10 mouse cellular contexts compared by ENCODE assay signal in genomic region chr2:158191098-158191497, GRCm38 (mm10). TPM values are rescaled to one million over a fixed set of nuclear protein-coding genes. Genes with fewer than 3 reads are reported as not detected.
A peak's percentile ranks its signal among the peaks of the same experiment; 100 is the strongest.
DNase-seq lines count a peak whose midpoint lies in the region; ATAC-seq and TF ChIP-seq lines count a peak whose summit lies in the region.
"Had no signal": no experiment of that assay in that cellular context is flagged by ENCODE, and none has a peak within 500 bp of the region (broad histone marks: within the 10 kb centered on the region; RNA-seq: fewer than 3 reads in every experiment).

No protein-coding gene starts in this region.

- H3K4me3 ChIP-seq in kidney, embryonic 16.5 days (ENCODE audit: low read length) = no peak overlapping the region
- no peak overlapping the region for H3K4me3 ChIP-seq in gastrocnemius, adult 2 months
- H3K4me3 ChIP-seq in intestine, embryonic 14.5 days (ENCODE audit: low read depth, low read length) = no peak overlapping the region
- H3K4me3 ChIP-seq in left cerebral cortex, adult 2 months = no peak overlapping the region
- no peak overlapping the region for H3K4me3 ChIP-seq in hindbrain, embryonic 16.5 days (ENCODE audit: low read length)
- H3K4me3 ChIP-seq: midbrain, embryonic 12.5 days had no signal

- intact Hi-C loops in gastrocnemius, adult 2 months (cut with DNase I) = no loop called here
- intact Hi-C loops in left cerebral cortex, adult 2 months (cut with DNase I) = no loop called here

- peaks cover 2% of the 10 kb centered on the region; the same call in 1 of the 2 replicates for H3K36me3 ChIP-seq in kidney, embryonic 16.5 days (ENCODE audit: insufficient read depth, low read length)
- H3K36me3 ChIP-seq in intestine, embryonic 14.5 days (ENCODE audit: control insufficient read depth, insufficient read depth, low read length) = no peaks in the 10 kb centered on the region
- no peaks in the 10 kb centered on the region for H3K36me3 ChIP-seq in hindbrain, embryonic 16.5 days (ENCODE audit: control insufficient read depth, insufficient read depth, low read length)
- H3K36me3 ChIP-seq: midbrain, embryonic 12.5 days had no signal

- H3K27me3 ChIP-seq in kidney, embryonic 16.5 days (ENCODE audit: insufficient read depth, low read length) = no peaks in the 10 kb centered on the region; the same call in 1 of the 2 replicates
- H3K27me3 ChIP-seq in intestine, embryonic 14.5 days (replicated peaks; ENCODE audit: control insufficient read depth, insufficient read depth, low read length) = no peaks in the 10 kb centered on the region
- H3K27me3 ChIP-seq in hindbrain, embryonic 16.5 days (replicated peaks; ENCODE audit: control insufficient read depth, insufficient read depth, low read length) = no peaks in the 10 kb centered on the region

- H3K9ac ChIP-seq in kidney, embryonic 16.5 days (replicated peaks; ENCODE audit: low read length) = no peak overlapping the region; the same call in 1 of the 2 replicates
- no peak overlapping the region for H3K9ac ChIP-seq in intestine, embryonic 14.5 days (ENCODE audit: low read length)
- no peak overlapping the region for H3K9ac ChIP-seq in hindbrain, embryonic 16.5 days (ENCODE audit: low read depth, low read length)
- H3K9ac ChIP-seq: midbrain, embryonic 12.5 days had no signal

- H3K4me2 ChIP-seq in kidney, embryonic 16.5 days (replicated peaks; ENCODE audit: low read depth, low read length) = no peak overlapping the region
- H3K4me2 ChIP-seq in intestine, embryonic 14.5 days (ENCODE audit: low read length) = no peak overlapping the region
- H3K4me2 ChIP-seq in hindbrain, embryonic 16.5 days (ENCODE audit: low read length) = no peak overlapping the region
- H3K4me2 ChIP-seq: midbrain, embryonic 12.5 days had no signal

- WGBS in kidney, embryonic 16.5 days = 58% methylated on average over 7 of the region's 7 CpGs
- 50% methylated on average over 7 of the region's 7 CpGs for WGBS in intestine, embryonic 14.5 days
- WGBS in hindbrain, embryonic 16.5 days = 57% methylated on average over 7 of the region's 7 CpGs

- peaks cover 37% of the 10 kb centered on the region for H3K4me1 ChIP-seq in kidney, embryonic 16.5 days (ENCODE audit: insufficient read depth, low read length)
- H3K4me1 ChIP-seq in intestine, embryonic 14.5 days (replicated peaks; ENCODE audit: control insufficient read depth, insufficient read depth, low read length) = peaks cover 19% of the 10 kb centered on the region
- peaks cover 20% of the 10 kb centered on the region for H3K4me1 ChIP-seq in hindbrain, embryonic 16.5 days (ENCODE audit: control insufficient read depth, insufficient read depth, low read depth, low read length)

- ATAC-seq in kidney, embryonic 16.5 days (ENCODE audit: low FRiP score, low TSS enrichment) = peak; percentile 13; the same call in 1 of the 2 replicates
- 0 out of 2 replicates have a peak, but pooled peaks have one; percentile 9 for ATAC-seq in intestine, embryonic 14.5 days (replicated peaks; ENCODE audit: low FRiP score, low TSS enrichment, low read depth)
- ATAC-seq in megakaryocyte-erythroid progenitor cell, adult 5-6 weeks (replicated peaks; ENCODE audit: low FRiP score, low TSS enrichment, poor library complexity, severe bottlenecking) = peak; percentile 38
- no peak for ATAC-seq in hindbrain, embryonic 16.5 days

- no peak for TF ChIP-seq CTCF in gastrocnemius, adult 2 months (IDR thresholded peaks at IDR 0.05)
- no peak for TF ChIP-seq CTCF in left cerebral cortex, adult 2 months (IDR thresholded peaks at IDR 0.05)

- H3K9me3 ChIP-seq in kidney, embryonic 16.5 days (ENCODE audit: low read length) = no peaks in the 10 kb centered on the region
- no peaks in the 10 kb centered on the region for H3K9me3 ChIP-seq in intestine, embryonic 14.5 days (ENCODE audit: control insufficient read depth, low read length)
- no peaks in the 10 kb centered on the region for H3K9me3 ChIP-seq in hindbrain, embryonic 16.5 days (ENCODE audit: control insufficient read depth, low read length)
- H3K9me3 ChIP-seq: midbrain, embryonic 12.5 days had no signal

- no peak overlapping the region for H3K27ac ChIP-seq in kidney, embryonic 16.5 days (ENCODE audit: low read length)
- H3K27ac ChIP-seq in gastrocnemius, adult 2 months = peak overlapping the region; percentile 25
- H3K27ac ChIP-seq in intestine, embryonic 14.5 days (ENCODE audit: low read depth) = no peak overlapping the region
- no peak overlapping the region for H3K27ac ChIP-seq in left cerebral cortex, adult 2 months
- no peak overlapping the region for H3K27ac ChIP-seq in hindbrain, embryonic 16.5 days (ENCODE audit: low read depth, low read length)
- H3K27ac ChIP-seq: midbrain, embryonic 12.5 days had no signal

- DNase-seq in kidney, adult 11 months = no peak
- DNase-seq in gastrocnemius, adult 2 months = peak; percentile 84
- DNase-seq in intestine, embryonic 14.5 days (ENCODE audit: low spot score) = no peak
- no peak for DNase-seq in right cerebral cortex, postnatal 25 days
- DNase-seq in left cerebral cortex, adult 2 months (ENCODE audit: extremely low spot score in 1 of 2, low spot score in 2 of 2) = no peak
- DNase-seq: left cerebral cortex, postnatal 4 days had no signal

RNA-seq across cellular contexts. Expression of gene D630003M21Rik, which starts 37.9 kb away (rescaled TPM):
- polyA plus RNA-seq in kidney, embryonic 16.5 days (2015; fragmentation: Nextera tagmentation; extraction: Ambion mirVana) = 8.3 and 9.0 TPM in 2 replicates
- total RNA-seq in gastrocnemius, adult 2 months (2021) = 1 to 10 TPM; 1.2 to 2.2 TPM
- 1.5 and 1.8 TPM in 2 replicates for polyA plus RNA-seq in intestine, embryonic 14.5 days (2014; fragmentation: Nextera tagmentation; extraction: Ambion mirVana)
- not detected in 2 replicates for total RNA-seq in megakaryocyte-erythroid progenitor cell, adult 5-6 weeks (2014; fragmentation: Nextera tagmentation)
- not detected in 2 replicates for total RNA-seq in megakaryocyte-erythroid progenitor cell, adult 5-6 weeks (2017)
- total RNA-seq in left cerebral cortex, adult 2 months (2021) = 1 to 10 TPM; 3.5 to 3.7 TPM
- 1.9 and 2.1 TPM in 2 replicates for polyA plus RNA-seq in hindbrain, embryonic 16.5 days (2015; fragmentation: Nextera tagmentation; extraction: Ambion mirVana)

RNA-seq across cellular contexts. Expression of gene Tgm2, which starts 44.9 kb away (rescaled TPM):
- polyA plus RNA-seq in kidney, embryonic 16.5 days (2015; fragmentation: Nextera tagmentation; extraction: Ambion mirVana) = 41.6 and 48.3 TPM in 2 replicates
- total RNA-seq in gastrocnemius, adult 2 months (2021) = 10 to 100 TPM; 44.2 to 55.4 TPM
- polyA plus RNA-seq in intestine, embryonic 14.5 days (2014; fragmentation: Nextera tagmentation; extraction: Ambion mirVana) = 54.4 and 59.7 TPM in 2 replicates
- 10.2 and 19.6 TPM in 2 replicates for total RNA-seq in megakaryocyte-erythroid progenitor cell, adult 5-6 weeks (2014; fragmentation: Nextera tagmentation)
- 7.1 and 8.0 TPM in 2 replicates for total RNA-seq in megakaryocyte-erythroid progenitor cell, adult 5-6 weeks (2017)
- 10 to 100 TPM; 12.9 to 14.6 TPM for total RNA-seq in left cerebral cortex, adult 2 months (2021)
- polyA plus RNA-seq in hindbrain, embryonic 16.5 days (2015; fragmentation: Nextera tagmentation; extraction: Ambion mirVana) = 7.9 and 11.4 TPM in 2 replicates
